9 mouse cellular contexts compared by ENCODE assay signal in genomic region chr2:25331470-25331869, GRCm38 (mm10). TPM values are rescaled to one million over a fixed set of nuclear protein-coding genes. Genes with fewer than 3 reads are reported as not detected.
A peak's percentile ranks its signal among the peaks of the same experiment; 100 is the strongest.
DNase-seq lines count a peak whose midpoint lies in the region; ATAC-seq and TF ChIP-seq lines count a peak whose summit lies in the region.
"Had no signal": no experiment of that assay in that cellular context is flagged by ENCODE, and none has a peak within 500 bp of the region (broad histone marks: within the 10 kb centered on the region; RNA-seq: fewer than 3 reads in every experiment).

No protein-coding gene starts in this region.

- H3K27me3 ChIP-seq in kidney, embryonic 15.5 days, result no peaks in the 10 kb centered on the region
- peaks cover 2% of the 10 kb centered on the region for H3K27me3 ChIP-seq in hindbrain, embryonic 16.5 days (replicated peaks; ENCODE audit: control insufficient read depth, insufficient read depth, low read length)
- no peaks in the 10 kb centered on the region for H3K27me3 ChIP-seq in midbrain, postnatal 0 days (ENCODE audit: insufficient read depth, low read length)

- 63% methylated on average over 9 of the region's 9 CpGs for WGBS in kidney, embryonic 15.5 days
- WGBS in hindbrain, embryonic 16.5 days, result 55% methylated on average over 9 of the region's 9 CpGs
- 58% methylated on average over 9 of the region's 9 CpGs for WGBS in midbrain, postnatal 0 days

- no peak for DNase-seq in kidney, adult 8-10 months
- DNase-seq in ZHBTc4 (ENCODE audit: low read depth, low spot score), result peak; percentile 36
- no peak for DNase-seq in midbrain, postnatal 0 days (ENCODE audit: low spot score)
- no peak for DNase-seq in urinary bladder, postnatal 14 days (ENCODE audit: low spot score)
- no peak for DNase-seq in urinary bladder, adult 2 months (ENCODE audit: low spot score)
- no peak for DNase-seq in frontal cortex, postnatal 14 days (ENCODE audit: low spot score in 2 of 2)
- DNase-seq: lung, postnatal 36 days had no signal

- no peaks in the 10 kb centered on the region for H3K9me3 ChIP-seq in kidney, embryonic 15.5 days (replicated peaks)
- no peaks in the 10 kb centered on the region for H3K9me3 ChIP-seq in hindbrain, embryonic 16.5 days (ENCODE audit: control insufficient read depth, low read length)
- H3K9me3 ChIP-seq in midbrain, postnatal 0 days (ENCODE audit: low read length), result no peaks in the 10 kb centered on the region

- H3K4me1 ChIP-seq in kidney, embryonic 15.5 days, result peaks cover 24% of the 10 kb centered on the region
- H3K4me1 ChIP-seq in hindbrain, embryonic 16.5 days (ENCODE audit: control insufficient read depth, insufficient read depth, low read depth, low read length), result peaks cover 15% of the 10 kb centered on the region
- H3K4me1 ChIP-seq in midbrain, postnatal 0 days (ENCODE audit: insufficient read depth, low read length), result peaks cover 7% of the 10 kb centered on the region; the same call in 1 of the 2 replicates

- peak overlapping the region; percentile 87 for H3K9ac ChIP-seq in kidney, embryonic 15.5 days
- peak overlapping the region; percentile 80 for H3K9ac ChIP-seq in hindbrain, embryonic 16.5 days (ENCODE audit: low read depth, low read length)
- no peak overlapping the region for H3K9ac ChIP-seq in midbrain, postnatal 0 days (replicated peaks; ENCODE audit: low read length, poor library complexity, severe bottlenecking)

- H3K27ac ChIP-seq in kidney, embryonic 15.5 days, result no peak overlapping the region
- no peak overlapping the region for H3K27ac ChIP-seq in hindbrain, embryonic 16.5 days (ENCODE audit: low read depth, low read length)
- H3K27ac ChIP-seq in midbrain, postnatal 0 days (ENCODE audit: low read depth, low read length), result no peak overlapping the region

- H3K4me2 ChIP-seq in kidney, embryonic 15.5 days, result peak overlapping the region; percentile 94
- peak overlapping the region; percentile 86 for H3K4me2 ChIP-seq in hindbrain, embryonic 16.5 days (ENCODE audit: low read length)
- H3K4me2 ChIP-seq in midbrain, postnatal 0 days (ENCODE audit: low read depth, low read length, poor library complexity, severe bottlenecking), result peak overlapping the region; percentile 87

- H3K4me3 ChIP-seq in kidney, embryonic 15.5 days (replicated peaks), result peak overlapping the region; percentile 74
- H3K4me3 ChIP-seq in hindbrain, embryonic 16.5 days (ENCODE audit: low read length), result peak overlapping the region; percentile 94
- H3K4me3 ChIP-seq in midbrain, postnatal 0 days (ENCODE audit: low read depth, low read length), result peak overlapping the region; percentile 90

- peak; percentile 27; the same call in 1 of the 2 replicates for TF ChIP-seq CTCF in midbrain, postnatal 0 days (IDR thresholded peaks at IDR 0.05)

- ATAC-seq in kidney, embryonic 15.5 days (replicated peaks; ENCODE audit: low FRiP score), result no peak
- ATAC-seq in hindbrain, embryonic 16.5 days, result no peak
- ATAC-seq in midbrain, postnatal 0 days (ENCODE audit: low FRiP score), result no peak

- peaks cover 28% of the 10 kb centered on the region for H3K36me3 ChIP-seq in kidney, embryonic 15.5 days
- H3K36me3 ChIP-seq in hindbrain, embryonic 16.5 days (ENCODE audit: control insufficient read depth, insufficient read depth, low read length), result 0 out of 2 replicates have a peak, but pooled peaks cover 6% of the 10 kb centered on the region
- H3K36me3 ChIP-seq in midbrain, postnatal 0 days (ENCODE audit: insufficient read depth, low read length), result peaks cover 19% of the 10 kb centered on the region

RNA-seq across cellular contexts. Expression of gene Man1b1, which starts 0.7 kb away (rescaled TPM):
- polyA plus RNA-seq in kidney, embryonic 15.5 days (2015; fragmentation: Nextera tagmentation; extraction: Ambion mirVana), result 50.5 and 53.2 TPM in 2 replicates
- 41.6 and 48.3 TPM in 2 replicates for polyA plus RNA-seq in hindbrain, embryonic 16.5 days (2015; fragmentation: Nextera tagmentation; extraction: Ambion mirVana)
- 58.9 and 60.0 TPM in 2 replicates for total RNA-seq in midbrain, postnatal 0 days (2014; rRNA removed)
- polyA plus RNA-seq in midbrain, postnatal 0 days (2015; fragmentation: Nextera tagmentation; extraction: Ambion mirVana), result 42.2 and 53.1 TPM in 2 replicates
- 15.2 and 22.8 TPM in 2 replicates for polyA plus RNA-seq in urinary bladder, adult 2 months (2012; rRNA removed)

RNA-seq across cellular contexts. Expression of gene Grin1, which starts 12.5 kb away (rescaled TPM):
- 0.53 and 0.71 TPM in 2 replicates for polyA plus RNA-seq in kidney, embryonic 15.5 days (2015; fragmentation: Nextera tagmentation; extraction: Ambion mirVana)
- polyA plus RNA-seq in hindbrain, embryonic 16.5 days (2015; fragmentation: Nextera tagmentation; extraction: Ambion mirVana), result 56.9 and 65.8 TPM in 2 replicates
- 120 and 146 TPM in 2 replicates for total RNA-seq in midbrain, postnatal 0 days (2014; rRNA removed)
- 71.5 and 72.3 TPM in 2 replicates for polyA plus RNA-seq in midbrain, postnatal 0 days (2015; fragmentation: Nextera tagmentation; extraction: Ambion mirVana)
- 1.1 TPM in 2 replicates for polyA plus RNA-seq in urinary bladder, adult 2 months (2012; rRNA removed)

RNA-seq across cellular contexts. Expression of gene Dpp7, which starts 24.7 kb away (rescaled TPM):
- polyA plus RNA-seq in kidney, embryonic 15.5 days (2015; fragmentation: Nextera tagmentation; extraction: Ambion mirVana), result 23.4 TPM in 2 replicates
- 26.4 and 27.8 TPM in 2 replicates for polyA plus RNA-seq in hindbrain, embryonic 16.5 days (2015; fragmentation: Nextera tagmentation; extraction: Ambion mirVana)
- total RNA-seq in midbrain, postnatal 0 days (2014; rRNA removed), result 14.9 and 20.3 TPM in 2 replicates
- polyA plus RNA-seq in midbrain, postnatal 0 days (2015; fragmentation: Nextera tagmentation; extraction: Ambion mirVana), result 22.7 and 26.2 TPM in 2 replicates
- 36.0 and 37.3 TPM in 2 replicates for polyA plus RNA-seq in urinary bladder, adult 2 months (2012; rRNA removed)

RNA-seq across cellular contexts. Expression of gene Uap1l1, which starts 34.0 kb away (rescaled TPM):
- polyA plus RNA-seq in kidney, embryonic 15.5 days (2015; fragmentation: Nextera tagmentation; extraction: Ambion mirVana), result 24.9 and 27.3 TPM in 2 replicates
- polyA plus RNA-seq in hindbrain, embryonic 16.5 days (2015; fragmentation: Nextera tagmentation; extraction: Ambion mirVana), result 8.8 and 10.9 TPM in 2 replicates
- total RNA-seq in midbrain, postnatal 0 days (2014; rRNA removed), result 7.9 and 9.9 TPM in 2 replicates
- 11.7 and 14.1 TPM in 2 replicates for polyA plus RNA-seq in midbrain, postnatal 0 days (2015; fragmentation: Nextera tagmentation; extraction: Ambion mirVana)
- polyA plus RNA-seq in urinary bladder, adult 2 months (2012; rRNA removed), result 36.8 and 38.3 TPM in 2 replicates

RNA-seq across cellular contexts. Expression of gene Sapcd2, which starts 40.7 kb away (rescaled TPM):
- 40.4 and 42.7 TPM in 2 replicates for polyA plus RNA-seq in kidney, embryonic 15.5 days (2015; fragmentation: Nextera tagmentation; extraction: Ambion mirVana)
- 15.7 and 17.2 TPM in 2 replicates for polyA plus RNA-seq in hindbrain, embryonic 16.5 days (2015; fragmentation: Nextera tagmentation; extraction: Ambion mirVana)
- 18.9 and 21.6 TPM in 2 replicates for total RNA-seq in midbrain, postnatal 0 days (2014; rRNA removed)
- 12.7 and 13.4 TPM in 2 replicates for polyA plus RNA-seq in midbrain, postnatal 0 days (2015; fragmentation: Nextera tagmentation; extraction: Ambion mirVana)
- polyA plus RNA-seq in urinary bladder, adult 2 months (2012; rRNA removed), result 1.6 and 2.5 TPM in 2 replicates

Comparison
In these comparisons a context has a peak if more than half of its experiments do, and no peak if none do; other contexts are left out.
1. RNA of gene Grin1, which starts 12.5 kb away (polyA plus RNA-seq): 71.5 to 72.3 TPM in midbrain, postnatal 0 days and 56.9 to 65.8 TPM in hindbrain, embryonic 16.5 days; 1.1 TPM in urinary bladder, adult 2 months and 0.53 to 0.71 TPM in kidney, embryonic 15.5 days; every median in the first group is over 10 times any median in the second.
2. Peak in every context shown above with its lines, with median percentiles within 50 percentile points of each other: H3K4me2 ChIP-seq and H3K4me3 ChIP-seq.